Mouse (Mus musculus): ENCODE measurements at regions not wholly inside any gene's neighbourhood (a gene's known extent, or its start where the extent isn't known, plus 50 kb on each side); places are given as distances from the start of the nearest gene placed in this dataset.

DNA sequence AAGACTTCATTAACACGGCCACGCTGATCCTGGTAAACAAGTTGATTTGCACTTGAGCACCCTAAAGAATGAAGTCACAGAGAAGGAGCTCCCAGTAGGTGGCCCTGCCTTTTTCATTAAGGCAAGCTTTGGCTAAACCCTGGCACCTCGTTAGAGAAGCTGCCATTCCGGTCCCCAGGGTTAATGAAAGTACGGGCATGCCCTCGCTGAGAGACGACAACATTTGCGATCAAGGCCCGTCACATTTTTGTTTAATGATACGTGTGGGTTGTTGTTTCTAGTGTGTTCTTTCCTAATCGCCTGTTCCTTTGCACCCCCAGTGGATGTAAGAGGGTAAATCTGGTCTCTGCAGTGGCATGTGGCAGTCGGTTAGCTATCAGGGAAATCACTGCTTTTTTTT is 67.8 kb upstream of the Synm start:
- no peak overlapping the region for H3K4me3 ChIP-seq (ENCODE audit: insufficient read depth, low read depth, low read length)
- 53% methylated on average over 12 of the region's 12 CpGs for WGBS
- no peaks in the 10 kb centered on the region for H3K27me3 ChIP-seq (replicated peaks; ENCODE audit: control insufficient read depth, insufficient read depth, low read length)
- no peaks in the 10 kb centered on the region for H3K4me1 ChIP-seq (ENCODE audit: control insufficient read depth, insufficient read depth, low read length)
- no peaks in the 10 kb centered on the region for H3K36me3 ChIP-seq (ENCODE audit: control insufficient read depth, insufficient read depth, low read length)
- no peak overlapping the region for H3K27ac ChIP-seq (ENCODE audit: insufficient read depth, low read depth, low read length)
- no peak for DNase-seq
- TF ChIP-seq POLR2A (IDR thresholded peaks at IDR 0.05; ENCODE audit: low read depth, low read length) (no peak), CTCF (conservative IDR thresholded peaks at IDR 0.05; ENCODE audit: insufficient read depth, insufficient read length, low read depth, low read length) (no peak)

DNA sequence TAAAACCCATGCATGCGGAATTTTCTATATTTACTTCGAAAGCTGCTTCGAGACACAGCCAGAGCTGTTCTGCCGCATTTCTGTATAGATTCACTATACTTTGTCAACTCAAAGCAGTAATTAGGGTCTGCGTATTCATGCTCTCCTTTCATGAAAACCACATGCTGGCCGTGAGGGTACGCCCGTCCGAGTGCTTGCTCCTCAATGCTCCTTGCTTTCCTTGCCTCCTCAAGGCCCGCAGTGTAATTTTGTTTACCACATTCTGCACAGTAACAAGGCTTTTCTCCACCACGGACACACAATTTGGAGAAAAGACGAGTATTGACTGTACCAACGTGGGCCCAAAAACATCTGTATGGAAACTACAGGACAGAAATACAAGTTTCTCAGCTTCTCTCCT is 67.4 kb upstream of the Synm start:
- H3K27me3 ChIP-seq (replicated peaks; ENCODE audit: control insufficient read depth, insufficient read depth, low read length) = no peaks in the 10 kb centered on the region
- WGBS = 96% methylated on average over 13 of the region's 13 CpGs

DNA sequence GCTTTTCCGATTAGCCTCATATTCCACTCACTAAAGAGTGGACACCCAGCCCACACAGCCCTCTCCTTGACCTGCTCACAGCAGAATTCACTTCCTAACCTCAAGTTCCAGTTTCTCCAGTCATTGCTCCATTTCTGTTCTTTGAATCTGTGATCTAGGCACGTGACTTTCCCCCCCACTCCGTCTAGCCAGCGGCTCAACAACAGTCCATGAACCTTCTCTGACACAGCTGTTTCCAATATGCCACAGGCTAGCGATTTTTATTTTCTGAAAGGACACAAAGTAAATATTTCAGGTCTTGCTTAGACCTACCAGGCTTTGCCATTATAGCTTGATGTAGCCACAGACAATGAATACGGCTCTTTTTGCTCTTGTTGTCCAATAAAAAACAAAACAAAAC is 66.8 kb upstream of the Synm start:
- Histone ChIP-seq H3K27me3 (replicated peaks; ENCODE audit: control insufficient read depth, insufficient read depth, low read length) (no peaks in the 10 kb centered on the region), H3K4me3 (ENCODE audit: insufficient read depth, low read depth, low read length) (no peak overlapping the region), H3K4me1 (ENCODE audit: control insufficient read depth, insufficient read depth, low read length) (no peaks in the 10 kb centered on the region), H3K27ac (ENCODE audit: insufficient read depth, low read depth, low read length) (no peak overlapping the region), H3K36me3 (ENCODE audit: control insufficient read depth, insufficient read depth, low read length) (no peaks in the 10 kb centered on the region)
- TF ChIP-seq CTCF (conservative IDR thresholded peaks at IDR 0.05; ENCODE audit: insufficient read depth, insufficient read length, low read depth, low read length) = no peak
- no peak for TF ChIP-seq POLR2A (IDR thresholded peaks at IDR 0.05; ENCODE audit: low read depth, low read length)
- 81% methylated on average over 6 of the region's 6 CpGs for WGBS
- no peak for DNase-seq

More for the DNA sequence above, 67.4 kb upstream of the Synm start:
- no peak overlapping the region for H3K27ac ChIP-seq (ENCODE audit: insufficient read depth, low read depth, low read length)
- no peak for DNase-seq
- no peak overlapping the region for H3K4me3 ChIP-seq (ENCODE audit: insufficient read depth, low read depth, low read length)
- no peaks in the 10 kb centered on the region for H3K4me1 ChIP-seq (ENCODE audit: control insufficient read depth, insufficient read depth, low read length)
- H3K36me3 ChIP-seq (ENCODE audit: control insufficient read depth, insufficient read depth, low read length) = no peaks in the 10 kb centered on the region
- TF ChIP-seq POLR2A (IDR thresholded peaks at IDR 0.05; ENCODE audit: low read depth, low read length) (no peak), CTCF (conservative IDR thresholded peaks at IDR 0.05; ENCODE audit: insufficient read depth, insufficient read length, low read depth, low read length) (no peak)

DNA sequence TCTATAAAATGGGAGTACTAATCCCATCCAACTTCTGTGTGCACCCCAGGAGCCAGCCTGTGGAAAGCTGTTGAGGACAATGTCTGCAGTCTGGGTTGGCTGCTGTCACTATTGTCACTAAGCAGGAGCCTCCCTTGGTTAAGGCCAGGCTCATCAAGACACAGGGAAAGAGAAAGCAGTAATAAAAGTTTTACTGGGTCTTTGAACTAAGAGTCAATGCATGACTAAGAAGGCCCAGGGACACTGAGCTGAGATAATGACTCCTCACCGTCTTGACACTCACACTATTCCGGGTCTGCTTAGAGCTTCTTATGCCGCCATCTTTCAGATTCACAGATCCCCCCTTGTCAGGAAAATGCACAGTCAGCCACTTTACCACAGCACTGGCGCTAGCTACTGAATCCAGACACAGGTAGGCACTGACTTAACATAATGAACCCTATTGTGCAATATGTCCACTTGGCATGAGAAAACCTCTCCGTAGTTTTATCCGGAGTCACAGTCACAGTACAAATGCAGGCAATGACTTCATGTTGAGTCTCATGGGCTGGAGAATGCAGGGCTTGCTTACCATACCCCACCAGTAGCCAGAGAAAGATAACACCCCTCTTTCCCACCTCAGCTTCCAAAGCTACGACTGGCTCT is 66.2 kb upstream of the Synm start:
- TF ChIP-seq CTCF (conservative IDR thresholded peaks at IDR 0.05; ENCODE audit: insufficient read depth, insufficient read length, low read depth, low read length) = no peak
- DNase-seq = no peak

DNA sequence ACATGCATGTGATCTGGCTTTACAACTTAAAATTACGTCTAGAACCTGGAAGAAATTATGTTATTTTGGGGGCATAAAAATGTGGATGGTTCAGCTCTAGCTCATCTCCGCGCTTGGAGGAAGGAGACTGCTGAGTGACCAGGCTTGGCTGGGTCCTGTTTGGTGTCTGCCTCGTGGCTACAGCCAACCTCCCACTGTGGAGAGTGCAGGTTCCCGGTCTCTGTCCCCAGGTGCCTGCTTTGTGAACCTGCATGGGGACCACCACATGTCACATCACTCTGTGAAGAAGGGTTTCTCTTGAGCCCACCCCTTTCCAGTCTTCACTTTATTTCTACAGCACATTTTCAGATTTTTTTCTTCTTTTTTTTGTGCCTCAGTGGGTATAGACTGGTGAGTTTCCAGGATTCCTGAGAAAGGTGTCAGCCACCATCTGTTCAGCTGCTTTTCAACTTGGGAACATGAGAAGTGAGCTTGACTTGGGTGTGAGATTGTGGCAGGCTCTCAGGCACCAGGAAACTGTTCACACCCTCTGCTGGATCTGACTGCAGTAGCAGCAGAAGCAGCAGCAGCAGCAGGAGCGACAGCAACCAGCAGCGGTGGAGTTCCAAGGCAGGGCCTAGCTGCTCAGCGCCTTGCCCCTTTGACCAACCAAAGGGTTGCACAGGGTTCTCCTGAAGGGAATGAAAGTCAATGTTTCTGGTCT is 64.6 kb upstream of the Synm start:
- Histone ChIP-seq H3K4me1 (ENCODE audit: control insufficient read depth, insufficient read depth, low read length) (no peaks in the 10 kb centered on the region), H3K27ac (ENCODE audit: insufficient read depth, low read depth, low read length) (no peak overlapping the region), H3K36me3 (ENCODE audit: control insufficient read depth, insufficient read depth, low read length) (no peaks in the 10 kb centered on the region), H3K4me3 (ENCODE audit: insufficient read depth, low read depth, low read length) (no peak overlapping the region), H3K27me3 (replicated peaks; ENCODE audit: control insufficient read depth, insufficient read depth, low read length) (no peaks in the 10 kb centered on the region)
- WGBS = 68% methylated on average over 8 of the region's 8 CpGs
- DNase-seq = no peak
- TF ChIP-seq CTCF (conservative IDR thresholded peaks at IDR 0.05; ENCODE audit: insufficient read depth, insufficient read length, low read depth, low read length) = no peak
- no peak for TF ChIP-seq POLR2A (IDR thresholded peaks at IDR 0.05; ENCODE audit: low read depth, low read length)

More for the DNA sequence above, 66.2 kb upstream of the Synm start:
- WGBS = 72% methylated on average over 7 of the region's 7 CpGs
- no peaks in the 10 kb centered on the region for H3K27me3 ChIP-seq (replicated peaks; ENCODE audit: control insufficient read depth, insufficient read depth, low read length)
- no peak overlapping the region for H3K4me3 ChIP-seq (ENCODE audit: insufficient read depth, low read depth, low read length)
- H3K36me3 ChIP-seq (ENCODE audit: control insufficient read depth, insufficient read depth, low read length) = no peaks in the 10 kb centered on the region
- H3K4me1 ChIP-seq (ENCODE audit: control insufficient read depth, insufficient read depth, low read length) = no peaks in the 10 kb centered on the region
- no peak overlapping the region for H3K27ac ChIP-seq (ENCODE audit: insufficient read depth, low read depth, low read length)

DNA sequence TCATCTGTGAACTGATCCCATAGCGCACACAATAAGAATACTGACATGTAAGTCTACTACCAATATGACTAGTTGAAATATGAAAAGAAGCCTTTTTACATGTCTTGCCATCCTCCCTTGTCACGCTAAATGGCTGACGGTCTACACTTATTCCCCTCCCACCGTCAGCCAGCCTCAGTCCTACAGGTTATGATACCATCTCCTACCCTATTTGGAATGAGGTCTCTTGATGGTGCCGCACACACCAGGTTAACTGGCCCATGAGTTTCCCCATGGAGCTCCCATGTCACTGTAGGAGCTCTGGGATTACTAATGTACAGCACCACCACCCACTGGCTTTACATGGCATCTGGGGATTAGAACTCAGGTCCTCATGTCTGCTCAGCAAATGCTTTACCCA is 60.0 kb upstream of the Synm start:
- Histone ChIP-seq H3K36me3 (ENCODE audit: control insufficient read depth, insufficient read depth, low read length) (no peaks in the 10 kb centered on the region), H3K27me3 (replicated peaks; ENCODE audit: control insufficient read depth, insufficient read depth, low read length) (no peaks in the 10 kb centered on the region), H3K4me3 (ENCODE audit: insufficient read depth, low read depth, low read length) (no peak overlapping the region), H3K4me1 (ENCODE audit: control insufficient read depth, insufficient read depth, low read length) (no peaks in the 10 kb centered on the region), H3K27ac (ENCODE audit: insufficient read depth, low read depth, low read length) (no peak overlapping the region)
- 97% methylated on average over 5 of the region's 5 CpGs for WGBS
- no peak for TF ChIP-seq POLR2A (IDR thresholded peaks at IDR 0.05; ENCODE audit: low read depth, low read length)
- TF ChIP-seq CTCF (conservative IDR thresholded peaks at IDR 0.05; ENCODE audit: insufficient read depth, insufficient read length, low read depth, low read length) = no peak
- DNase-seq = no peak

DNA sequence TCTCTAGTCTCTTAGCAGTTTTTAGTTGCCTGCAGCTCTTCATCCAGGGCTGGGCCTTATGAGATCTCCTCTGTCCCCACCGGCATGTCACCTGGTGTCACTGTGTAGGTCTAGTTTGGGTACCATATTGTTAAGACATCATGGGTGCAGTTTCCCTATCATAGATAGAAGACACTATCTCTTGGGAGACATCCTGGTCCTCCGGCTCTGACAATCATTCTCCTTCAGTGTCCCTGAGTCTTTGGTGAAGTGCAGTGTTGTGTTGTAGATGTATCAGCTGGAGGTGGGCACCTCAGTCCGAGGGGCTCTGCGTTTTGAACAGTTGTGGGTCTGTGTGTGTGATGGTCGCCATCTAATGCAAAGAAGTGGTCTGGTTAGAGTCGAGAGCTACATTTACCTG is 58.0 kb upstream of the Synm start:
- TF ChIP-seq CTCF (conservative IDR thresholded peaks at IDR 0.05; ENCODE audit: insufficient read depth, insufficient read length, low read depth, low read length) = no peak
- no peak for TF ChIP-seq POLR2A (IDR thresholded peaks at IDR 0.05; ENCODE audit: low read depth, low read length)
- Histone ChIP-seq H3K36me3 (ENCODE audit: control insufficient read depth, insufficient read depth, low read length) (no peaks in the 10 kb centered on the region), H3K4me3 (ENCODE audit: insufficient read depth, low read depth, low read length) (no peak overlapping the region), H3K4me1 (ENCODE audit: control insufficient read depth, insufficient read depth, low read length) (no peaks in the 10 kb centered on the region), H3K27me3 (replicated peaks; ENCODE audit: control insufficient read depth, insufficient read depth, low read length) (no peaks in the 10 kb centered on the region), H3K27ac (ENCODE audit: insufficient read depth, low read depth, low read length) (no peak overlapping the region)
- WGBS = 95% methylated on average over 6 of the region's 6 CpGs
- DNase-seq = no peak

Measured in kidney, adult 2 months (tissue).